Mouse (Mus musculus): ENCODE results near the gene Lars2. TPM values are rescaled to one million over a fixed set of nuclear protein-coding genes. Genes with fewer than 3 reads are reported as not detected.

The Lars2 gene
- 237 and 282 TPM in 2 replicates for polyA plus RNA-seq (2012; rRNA removed; ENCODE audit: low replicate concordance)

DNA sequence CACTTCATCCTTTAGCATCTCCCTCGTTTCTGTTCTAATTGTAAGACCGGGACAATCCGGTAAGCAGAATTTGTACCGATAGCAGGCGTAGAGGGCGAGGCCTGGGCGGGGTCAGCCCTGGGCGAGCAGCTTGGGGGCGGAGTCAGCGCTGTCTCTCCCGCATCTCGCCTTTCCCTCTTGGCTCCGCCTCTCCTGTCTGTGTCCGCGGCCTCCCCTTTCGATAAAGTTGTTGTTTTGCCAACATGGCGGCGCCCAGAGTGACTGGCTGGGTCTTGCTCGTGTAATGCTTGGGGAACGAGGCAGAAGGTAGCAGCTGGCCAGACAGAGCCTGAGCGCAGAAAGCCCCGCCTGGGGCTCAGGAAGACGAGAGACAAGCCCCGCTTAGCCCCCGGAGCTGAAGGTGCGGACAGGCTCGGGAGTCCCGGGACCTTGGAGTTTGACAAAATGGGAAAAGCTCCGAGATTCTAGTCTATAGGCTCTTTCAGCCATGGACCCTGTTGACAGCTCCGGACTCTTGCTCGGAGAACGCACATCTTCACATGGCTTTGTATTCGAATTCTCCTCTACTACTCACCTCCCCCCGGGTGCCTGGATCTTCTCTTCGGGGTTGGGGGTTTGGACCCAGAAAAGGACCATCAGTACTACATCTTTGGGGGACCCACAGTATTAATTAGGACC is at the start of gene Lars2:
Gene Lars2 (plus strand): TSS at position 220 of the 678 bp plus-strand sequence.

GRCm38 (mm10) chr9:123478586-123479195 is 112.0 kb downstream of the Lars2 start, which contains the start of gene Limd1:
Gene Limd1, plus strand, starts transcription at chr9:123478706.

Other genes with a start within 250 kb of the Lars2 start
- 228 and 407 TPM in 2 replicates for gene Clec3b, start 216.0 kb upstream of the Lars2 start, polyA plus RNA-seq (2012; rRNA removed; ENCODE audit: low replicate concordance)
- 0.03 and 12.1 TPM in 2 replicates for gene Cdcp1, start 150.9 kb upstream of the Lars2 start, polyA plus RNA-seq (2012; rRNA removed; ENCODE audit: low replicate concordance)
- gene Tmem158, start 106.2 kb upstream of the Lars2 start, polyA plus RNA-seq (2012; rRNA removed; ENCODE audit: low replicate concordance): 7.4 and 36.0 TPM in 2 replicates
- 56.9 and 75.0 TPM in 2 replicates for gene Limd1, start 111.8 kb downstream of the Lars2 start, polyA plus RNA-seq (2012; rRNA removed; ENCODE audit: low replicate concordance)
- gene Sacm1l, start 162.8 kb downstream of the Lars2 start, polyA plus RNA-seq (2012; rRNA removed; ENCODE audit: low replicate concordance): 12.2 and 15.9 TPM in 2 replicates

Measured in subcutaneous adipose tissue, adult 2 months (tissue).